Mouse (Mus musculus) cortical plate, adult 2 months (tissue): ENCODE results near the gene Tmem175.

Experiments used
- CTCF ChIP-seq: fragments of 200-500 bp; IDR thresholded peaks from 2 replicates; pipeline ENCODE4 v1.5.1; 2011; ENCODE audit warnings: mild to moderate bottlenecking, control low read depth, low read length; ENCODE audit not compliant: insufficient read depth; ENCODE audit errors: extremely low read depth
- POLR2A ChIP-seq: fragments of 200-500 bp; IDR thresholded peaks from 2 replicates; pipeline ENCODE4 v1.6.1; 2011; ENCODE audit warnings: mild to moderate bottlenecking, low read length, control low read depth; ENCODE audit not compliant: insufficient read depth; ENCODE audit errors: extremely low read depth

GRCm38 (mm10) chr5:108654444-108654990, 24.9 kb downstream of the Tmem175 start:
- TF ChIP-seq POLR2A = no peak
- no peak for TF ChIP-seq CTCF
